Mouse (Mus musculus) intestine, embryonic 14.5 days (tissue): ENCODE results near the gene Cym. TPM values are rescaled to one million over a fixed set of nuclear protein-coding genes. Genes with fewer than 3 reads are reported as not detected.

ENCODE experiments used
- ATAC-seq: fragments of 200-750 bp; cut with Nextera tagmentation; replicated peaks from 2 replicates; pipeline ENCODE4 v1.8.0; 2017; ENCODE audit warnings: low read depth, moderate number of reproducible peaks, moderate TSS enrichment, moderate library complexity; ENCODE audit not compliant: low FRiP score, low TSS enrichment
- DNase-seq: peaks from one replicate; pipeline ENCODE4 v3.0.0-alpha.2; 2018; ENCODE audit warnings: low spot score
- H3K27ac ChIP-seq: fragments of 300-500 bp; sonication (generic); 2 replicates; pipeline ENCODE4 v1.5.1; 2014; ENCODE audit warnings: low read depth, mild to moderate bottlenecking, control low read depth
- H3K27me3 ChIP-seq: fragments of 300-500 bp; sonication (generic); replicated peaks from 2 replicates; pipeline ENCODE4 v1.6.1; 2014; ENCODE audit warnings: low read length, control low read depth; ENCODE audit not compliant: control insufficient read depth, insufficient read depth
- H3K36me3 ChIP-seq: fragments of 300-500 bp; sonication (generic); 2 replicates; pipeline ENCODE4 v1.6.1; 2014; ENCODE audit warnings: low read length, control low read depth; ENCODE audit not compliant: control insufficient read depth, insufficient read depth
- H3K4me1 ChIP-seq: fragments of 300-500 bp; sonication (generic); replicated peaks from 2 replicates; pipeline ENCODE4 v1.6.1; 2014; ENCODE audit warnings: low read length, control low read depth, mixed read lengths; ENCODE audit not compliant: control insufficient read depth, insufficient read depth
- H3K4me2 ChIP-seq: fragments of 300-500 bp; sonication (generic); 2 replicates; pipeline ENCODE4 v1.6.1; 2014; ENCODE audit warnings: low read length
- H3K4me3 ChIP-seq: fragments of 300-500 bp; sonication (generic); 2 replicates; pipeline ENCODE4 v1.5.1; 2014; ENCODE audit warnings: low read depth, low read length, control low read depth, mixed read lengths
- H3K9ac ChIP-seq: fragments of 300-500 bp; sonication (generic); 2 replicates; pipeline ENCODE4 v1.6.1; 2014; ENCODE audit warnings: mild to moderate bottlenecking, low read length
- H3K9me3 ChIP-seq: fragments of 300-500 bp; sonication (generic); 2 replicates; pipeline ENCODE4 v1.6.1; 2016; ENCODE audit warnings: low read length, control low read depth; ENCODE audit not compliant: control insufficient read depth
- WGBS: fragments of 180-500 bp; shearing (Covaris S2); extraction: QIAGEN DNeasy Blood & Tissue Kit; methylation state at CpG from one replicate; pipeline ENCODE4 v1.1.7; 2014; 5-methylcytosine and 5-hydroxymethylcytosine counted together
- polyA plus RNA-seq: library from polyadenylated mRNA; unstranded; fragments of >200 nt; fragmentation: Nextera tagmentation; extraction: Ambion mirVana; gene quantifications from 2 replicates; pipeline ENCODE4 v1.2.1, GENCODE M21; 2014

The Cym gene
- polyA plus RNA-seq, 1 experiment from 2014 or later = 12.9 TPM

DNA sequence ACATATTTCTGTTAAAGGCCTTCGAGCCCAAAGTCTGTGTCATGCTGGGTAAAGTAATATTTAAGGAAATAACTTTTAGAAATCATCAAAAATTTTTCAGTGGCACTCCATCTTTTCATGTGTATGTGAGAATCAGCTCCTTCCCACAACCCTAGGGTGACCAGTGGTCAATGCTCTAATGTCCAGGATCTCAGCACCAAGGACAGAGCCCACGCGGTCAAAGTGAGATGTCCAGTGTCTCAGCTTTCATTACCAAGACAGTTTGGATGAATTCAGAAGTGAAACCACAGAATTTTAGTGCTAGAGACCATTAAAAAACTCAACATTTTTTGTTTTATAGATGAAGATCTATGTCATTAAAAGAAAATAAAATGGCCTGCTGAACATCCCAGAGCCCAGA lies 49.6 kb downstream of the Cym start:
- Histone ChIP-seq H3K9ac (no peak overlapping the region), H3K4me1 (no peaks in the 10 kb centered on the region), H3K27me3 (no peaks in the 10 kb centered on the region), H3K27ac (no peak overlapping the region), H3K36me3 (no peaks in the 10 kb centered on the region), H3K4me3 (no peak overlapping the region), H3K4me2 (no peak overlapping the region), H3K9me3 (no peaks in the 10 kb centered on the region)
- ATAC-seq = no peak
- 72% methylated on average over 3 of the region's 3 CpGs for WGBS
- DNase-seq = no peak

DNA sequence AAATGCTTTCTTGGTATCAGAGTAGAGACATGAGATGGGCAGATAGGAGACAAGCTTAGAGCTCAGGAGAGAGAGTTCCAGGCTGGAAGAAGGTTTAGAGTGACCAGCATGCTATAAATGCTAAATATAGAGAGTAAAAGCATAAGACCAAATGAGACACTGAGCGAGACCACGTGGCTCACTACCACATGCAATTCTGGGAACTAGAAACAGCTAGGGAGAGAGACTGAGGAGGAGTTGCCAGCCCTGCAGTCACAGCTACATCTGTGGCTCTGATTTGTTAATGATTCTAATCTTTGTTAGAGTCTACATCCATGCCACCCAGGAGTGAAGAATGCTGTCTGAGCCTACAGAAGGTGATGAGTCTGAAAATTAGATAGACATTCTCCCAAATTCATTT lies 52.0 kb downstream of the Cym start:
- Histone ChIP-seq H3K27me3 (no peaks in the 10 kb centered on the region), H3K36me3 (no peaks in the 10 kb centered on the region), H3K27ac (no peak overlapping the region), H3K9me3 (no peaks in the 10 kb centered on the region), H3K9ac (no peak overlapping the region), H3K4me2 (no peak overlapping the region), H3K4me3 (no peak overlapping the region), H3K4me1 (no peaks in the 10 kb centered on the region)
- no peak for DNase-seq
- no peak for ATAC-seq
- 69% methylated on average over 2 of the region's 2 CpGs for WGBS

DNA sequence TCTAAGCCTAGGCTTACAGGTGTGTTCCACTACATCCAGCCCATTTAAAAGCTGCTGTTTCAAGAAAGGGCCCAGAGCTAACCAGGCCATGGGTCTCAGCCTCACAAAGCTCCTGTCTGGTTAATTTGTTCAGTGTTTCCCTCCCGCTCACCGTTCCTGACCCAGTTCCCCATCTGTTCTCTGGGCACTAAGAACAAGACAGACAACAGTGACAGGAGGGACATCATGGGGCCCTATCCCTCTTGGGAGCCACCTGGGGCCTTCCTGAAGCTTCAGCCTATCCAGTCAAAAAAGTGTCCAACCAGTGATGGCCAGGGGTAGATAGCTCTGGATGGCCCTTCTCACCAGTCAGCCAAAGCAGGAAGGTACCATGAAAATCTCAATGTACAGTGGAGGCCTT lies 58.8 kb downstream of the Cym start:
- Histone ChIP-seq H3K4me2 (no peak overlapping the region), H3K9ac (no peak overlapping the region), H3K27me3 (peaks cover 12% of the 10 kb centered on the region), H3K9me3 (no peaks in the 10 kb centered on the region), H3K36me3 (no peaks in the 10 kb centered on the region), H3K27ac (no peak overlapping the region), H3K4me1 (0 out of 2 replicates have a peak, but pooled peaks cover 2% of the 10 kb centered on the region), H3K4me3 (no peak overlapping the region)
- 87% methylated on average over 2 of the region's 2 CpGs for WGBS
- DNase-seq = no peak
- no peak for ATAC-seq

Other genes with a start within 250 kb of the Cym start
- 1.4 and 1.7 TPM in 2 replicates for gene Kcna3, start 185.6 kb downstream of the Cym start, polyA plus RNA-seq
- 0.05 and 0.09 TPM in 2 replicates for gene Kcna2, start 120.6 kb downstream of the Cym start, polyA plus RNA-seq
- gene Kcna10, start 38.7 kb downstream of the Cym start, polyA plus RNA-seq = not detected in 2 replicates
- not detected in 2 replicates for gene A630076J17Rik, start 8.9 kb upstream of the Cym start, polyA plus RNA-seq
- gene Prok1, start 18.0 kb upstream of the Cym start, polyA plus RNA-seq = not detected in 2 replicates
- 196 and 202 TPM in 2 replicates for gene Lamtor5, start 57.1 kb upstream of the Cym start, polyA plus RNA-seq
- 3.7 and 4.0 TPM in 2 replicates for gene Slc16a4, start 69.5 kb upstream of the Cym start, polyA plus RNA-seq
- gene Rbm15, start 111.9 kb upstream of the Cym start, polyA plus RNA-seq = 16.7 TPM in 2 replicates
- 0.09 TPM in 1 of 2 replicates, not detected in the other for gene Kcnc4, start 237.8 kb upstream of the Cym start, polyA plus RNA-seq